Mouse (Mus musculus) cerebellum, postnatal 14 days (tissue): ENCODE measurements around the gene Olfr1418.

Experiments used
- DNase-seq, 2 experiments: peaks; one replicate each; pipeline ENCODE4 v3.0.0; 2021; ENCODE audit warnings: mixed read lengths in 2 of 2

Olfr1418 gene

GRCm38 (mm10) chr19:11810003-11810758 lies 50.7 kb downstream of the Olfr1418 start:
- DNase-seq: no peak

- no peak for DNase-seq
These were observed 52.4 kb downstream of the Olfr1418 start for GRCm38 (mm10) chr19:11808452-11808851.

- DNase-seq: no peak
These were observed 53.0 kb downstream of the Olfr1418 start for GRCm38 (mm10) chr19:11807822-11808221.

GRCm38 (mm10) chr19:11807251-11807650 lies 53.6 kb downstream of the Olfr1418 start:
- DNase-seq: no peak

GRCm38 (mm10) chr19:11804423-11804822 lies 56.4 kb downstream of the Olfr1418 start:
- DNase-seq: no peak
